Mouse (Mus musculus): ENCODE measurements around the gene Cfap97d1.

DNA sequence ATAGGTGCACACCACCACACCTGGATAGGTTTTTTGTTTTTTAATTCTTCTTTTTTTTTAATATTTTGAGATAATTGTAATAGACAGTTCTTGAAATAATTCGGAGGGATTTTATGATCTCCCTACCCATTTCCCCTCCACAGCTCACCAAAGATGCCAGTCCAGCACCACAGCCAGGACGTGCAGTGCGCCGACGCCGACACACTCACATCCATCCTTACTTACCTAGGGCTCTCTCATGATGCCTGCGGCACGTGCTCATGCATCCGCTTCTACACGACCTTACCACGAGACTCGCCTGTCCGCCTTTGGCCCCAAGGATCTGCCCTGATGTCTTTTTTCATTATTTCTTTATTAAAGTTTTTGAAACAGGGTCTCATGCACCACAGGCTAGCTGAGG lies 14.2 kb upstream of the Cfap97d1 start:
- TF ChIP-seq CTCF (IDR thresholded peaks at IDR 0.05; ENCODE audit: borderline replicate concordance, insufficient read depth, low read depth, low read length) (no peak), POLR2A (IDR thresholded peaks at IDR 0.05; ENCODE audit: borderline replicate concordance, insufficient read depth, low read length) (no peak)

Measured in cerebellum, adult 2 months (tissue).